Mouse (Mus musculus): ENCODE data around the gene Cep128.

- TF ChIP-seq CTCF (IDR thresholded peaks at IDR 0.05; ENCODE audit: low read depth, low read length): no peak
- no peak for TF ChIP-seq GATA1 (IDR thresholded peaks at IDR 0.05; ENCODE audit: borderline replicate concordance, low read length)
- TF ChIP-seq POLR2AphosphoS5 (IDR thresholded peaks at IDR 0.05; ENCODE audit: insufficient replicate concordance, low read depth, low read length): no peak
Observed at GRCm38 (mm10) chr12:91264828-91265355, 119.3 kb downstream of the Cep128 start.

All from G1E (cell line).